In the genomic region with DNA sequence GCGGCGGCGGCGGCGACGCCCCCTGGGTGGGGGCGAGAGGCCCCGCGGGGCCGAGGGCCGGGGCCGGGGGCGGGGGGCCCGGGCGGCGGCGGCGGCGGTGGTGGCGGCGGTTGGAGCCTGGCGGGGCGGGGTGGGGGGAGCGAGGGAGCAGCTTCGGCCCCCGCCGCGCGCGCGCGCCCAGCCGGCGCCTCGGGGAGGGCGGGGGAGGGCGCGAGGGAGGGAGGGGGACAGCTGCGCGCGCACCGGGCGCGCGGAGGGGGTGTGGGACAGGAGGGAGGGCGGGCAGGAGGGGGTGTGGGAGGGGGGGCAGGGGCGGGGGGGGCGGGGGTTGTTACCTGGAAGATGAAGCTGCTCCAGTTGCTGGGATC, we compare ENCODE assay signal across 7 mouse cellular contexts. TPM values are rescaled to one million over a fixed set of nuclear protein-coding genes. Genes with fewer than 3 reads are reported as not detected.
DNase-seq lines count a peak whose midpoint lies in the region; ATAC-seq and TF ChIP-seq lines count a peak whose summit lies in the region.

No protein-coding gene starts in this region.

- no peak for TF ChIP-seq CTCF in lung, postnatal 0 days (IDR thresholded peaks at IDR 0.05)

- peaks cover 17% of the 10 kb centered on the region; the same call in 1 of the 2 replicates for H3K4me1 ChIP-seq in lung, postnatal 0 days (ENCODE audit: insufficient read depth, low read depth, low read length)
- peaks cover 44% of the 10 kb centered on the region for H3K4me1 ChIP-seq in embryonic facial prominence, embryonic 13.5 days
- H3K4me1 ChIP-seq in hindbrain, embryonic 15.5 days (replicated peaks): peaks cover 47% of the 10 kb centered on the region
- peaks cover 49% of the 10 kb centered on the region for H3K4me1 ChIP-seq in midbrain, embryonic 13.5 days (replicated peaks)

- peak overlapping the region; percentile 79 for H3K9ac ChIP-seq in lung, postnatal 0 days (replicated peaks; ENCODE audit: low read depth)
- peak overlapping the region; percentile 99 for H3K9ac ChIP-seq in embryonic facial prominence, embryonic 13.5 days
- H3K9ac ChIP-seq in hindbrain, embryonic 15.5 days: peak overlapping the region; percentile 89
- peak overlapping the region; percentile 100 for H3K9ac ChIP-seq in midbrain, embryonic 13.5 days (replicated peaks)

- peak; percentile 25 for ATAC-seq in lung, postnatal 0 days
- ATAC-seq in embryonic facial prominence, embryonic 13.5 days (ENCODE audit: insufficient number of reproducible peaks, insufficient read depth, low FRiP score, low TSS enrichment, low read depth): no peak; the same call in 1 of the 2 replicates
- ATAC-seq in hindbrain, embryonic 15.5 days (ENCODE audit: low FRiP score, low read depth): no peak
- no peak for ATAC-seq in midbrain, embryonic 13.5 days

- peak overlapping the region; percentile 92 for H3K4me3 ChIP-seq in lung, postnatal 0 days (ENCODE audit: low read depth, low read length)
- H3K4me3 ChIP-seq in embryonic facial prominence, embryonic 13.5 days: peak overlapping the region; percentile 72
- H3K4me3 ChIP-seq in hindbrain, embryonic 15.5 days: peak overlapping the region; percentile 74
- H3K4me3 ChIP-seq in midbrain, embryonic 13.5 days (replicated peaks): peak overlapping the region; percentile 96

- WGBS in lung, postnatal 0 days: no CpG with 5 or more reads among the region's 48 CpGs
- 2% methylated on average over 14 of the region's 48 CpGs for WGBS in embryonic facial prominence, embryonic 13.5 days
- no CpG with 5 or more reads among the region's 48 CpGs for WGBS in hindbrain, embryonic 15.5 days
- 3% methylated on average over 14 of the region's 48 CpGs for WGBS in midbrain, embryonic 13.5 days

- H3K36me3 ChIP-seq in lung, postnatal 0 days (ENCODE audit: insufficient read depth, low read length): no peaks in the 10 kb centered on the region; the same call in 1 of the 2 replicates
- peaks cover 57% of the 10 kb centered on the region for H3K36me3 ChIP-seq in embryonic facial prominence, embryonic 13.5 days
- H3K36me3 ChIP-seq in hindbrain, embryonic 15.5 days: peaks cover 14% of the 10 kb centered on the region
- H3K36me3 ChIP-seq in midbrain, embryonic 13.5 days: peaks cover 31% of the 10 kb centered on the region

- no peak for TF ChIP-seq EP300 in lung, postnatal 0 days (IDR thresholded peaks at IDR 0.05)

- no peaks in the 10 kb centered on the region for H3K9me3 ChIP-seq in lung, postnatal 0 days (ENCODE audit: low read length)
- no peaks in the 10 kb centered on the region for H3K9me3 ChIP-seq in embryonic facial prominence, embryonic 13.5 days
- no peaks in the 10 kb centered on the region for H3K9me3 ChIP-seq in hindbrain, embryonic 15.5 days
- H3K9me3 ChIP-seq in midbrain, embryonic 13.5 days: no peaks in the 10 kb centered on the region

- peak overlapping the region; percentile 94 for H3K4me2 ChIP-seq in lung, postnatal 0 days (replicated peaks; ENCODE audit: low read depth, low read length)
- peak overlapping the region; percentile 97 for H3K4me2 ChIP-seq in embryonic facial prominence, embryonic 13.5 days
- H3K4me2 ChIP-seq in hindbrain, embryonic 15.5 days: peak overlapping the region; percentile 89
- H3K4me2 ChIP-seq in midbrain, embryonic 13.5 days (replicated peaks): peak overlapping the region; percentile 96

- no peaks in the 10 kb centered on the region for H3K27me3 ChIP-seq in lung, postnatal 0 days (replicated peaks; ENCODE audit: insufficient read depth, low read length)
- H3K27me3 ChIP-seq in embryonic facial prominence, embryonic 13.5 days: no peaks in the 10 kb centered on the region
- no peaks in the 10 kb centered on the region for H3K27me3 ChIP-seq in hindbrain, embryonic 15.5 days
- H3K27me3 ChIP-seq in midbrain, embryonic 13.5 days: no peaks in the 10 kb centered on the region

- no peak for DNase-seq in lung, postnatal 0 days (ENCODE audit: low spot score)
- no peak for DNase-seq in lung, postnatal 4 days
- peak; percentile 94 for DNase-seq in thymus, postnatal 4 days
- no peak for DNase-seq in layer of hippocampus, adult 9-10 months (ENCODE audit: low spot score)

- peak overlapping the region; percentile 96 for H3K27ac ChIP-seq in lung, postnatal 0 days (ENCODE audit: low read length)
- H3K27ac ChIP-seq in embryonic facial prominence, embryonic 13.5 days: peak overlapping the region; percentile 99
- peak overlapping the region; percentile 98 for H3K27ac ChIP-seq in hindbrain, embryonic 15.5 days (replicated peaks)
- H3K27ac ChIP-seq in midbrain, embryonic 13.5 days: peak overlapping the region; percentile 100

RNA-seq across cellular contexts. Expression of gene Maz, which starts 0.2 kb away (rescaled TPM):
- polyA plus RNA-seq in lung, postnatal 0 days (2015; fragmentation: Nextera tagmentation; extraction: Ambion mirVana): 36.1 and 37.0 TPM in 2 replicates
- polyA plus RNA-seq in embryonic facial prominence, embryonic 13.5 days (2015; fragmentation: Nextera tagmentation; extraction: Ambion mirVana): 63.6 and 73.0 TPM in 2 replicates
- polyA plus RNA-seq in hindbrain, embryonic 15.5 days (2015; fragmentation: Nextera tagmentation; extraction: Ambion mirVana): 84.0 and 87.3 TPM in 2 replicates
- 58.2 and 72.5 TPM in 2 replicates for polyA plus RNA-seq in midbrain, embryonic 13.5 days (2015; fragmentation: Nextera tagmentation; extraction: Ambion mirVana)

RNA-seq across cellular contexts. Expression of gene Prrt2, which starts 5.6 kb away (rescaled TPM):
- polyA plus RNA-seq in lung, postnatal 0 days (2015; fragmentation: Nextera tagmentation; extraction: Ambion mirVana): 1.0 and 1.3 TPM in 2 replicates
- 13.1 and 16.9 TPM in 2 replicates for polyA plus RNA-seq in embryonic facial prominence, embryonic 13.5 days (2015; fragmentation: Nextera tagmentation; extraction: Ambion mirVana)
- polyA plus RNA-seq in hindbrain, embryonic 15.5 days (2015; fragmentation: Nextera tagmentation; extraction: Ambion mirVana): 54.2 and 62.4 TPM in 2 replicates
- 10.8 and 11.9 TPM in 2 replicates for polyA plus RNA-seq in midbrain, embryonic 13.5 days (2015; fragmentation: Nextera tagmentation; extraction: Ambion mirVana)

RNA-seq across cellular contexts. Expression of gene Gm42742, which starts 5.7 kb away (rescaled TPM):
- 28.5 and 29.3 TPM in 2 replicates for polyA plus RNA-seq in lung, postnatal 0 days (2015; fragmentation: Nextera tagmentation; extraction: Ambion mirVana)
- 83.4 and 89.6 TPM in 2 replicates for polyA plus RNA-seq in embryonic facial prominence, embryonic 13.5 days (2015; fragmentation: Nextera tagmentation; extraction: Ambion mirVana)
- 63.3 and 77.5 TPM in 2 replicates for polyA plus RNA-seq in hindbrain, embryonic 15.5 days (2015; fragmentation: Nextera tagmentation; extraction: Ambion mirVana)
- polyA plus RNA-seq in midbrain, embryonic 13.5 days (2015; fragmentation: Nextera tagmentation; extraction: Ambion mirVana): 72.0 and 73.9 TPM in 2 replicates

RNA-seq across cellular contexts. Expression of gene Pagr1a, which starts 9.4 kb away (rescaled TPM):
- polyA plus RNA-seq in lung, postnatal 0 days (2015; fragmentation: Nextera tagmentation; extraction: Ambion mirVana): 20.7 and 28.3 TPM in 2 replicates
- 50.4 and 53.7 TPM in 2 replicates for polyA plus RNA-seq in embryonic facial prominence, embryonic 13.5 days (2015; fragmentation: Nextera tagmentation; extraction: Ambion mirVana)
- 28.1 and 46.9 TPM in 2 replicates for polyA plus RNA-seq in hindbrain, embryonic 15.5 days (2015; fragmentation: Nextera tagmentation; extraction: Ambion mirVana)
- 39.8 and 40.8 TPM in 2 replicates for polyA plus RNA-seq in midbrain, embryonic 13.5 days (2015; fragmentation: Nextera tagmentation; extraction: Ambion mirVana)

RNA-seq across cellular contexts. Expression of gene Pagr1b, which starts 10.3 kb away (rescaled TPM):
- polyA plus RNA-seq in lung, postnatal 0 days (2015; fragmentation: Nextera tagmentation; extraction: Ambion mirVana): 1.00 and 1.1 TPM in 2 replicates
- 0.47 TPM in 1 of 2 replicates, not detected in the other for polyA plus RNA-seq in embryonic facial prominence, embryonic 13.5 days (2015; fragmentation: Nextera tagmentation; extraction: Ambion mirVana)
- polyA plus RNA-seq in hindbrain, embryonic 15.5 days (2015; fragmentation: Nextera tagmentation; extraction: Ambion mirVana): 0.28 TPM in 1 of 2 replicates, not detected in the other
- 0.30 TPM in 1 of 2 replicates, not detected in the other for polyA plus RNA-seq in midbrain, embryonic 13.5 days (2015; fragmentation: Nextera tagmentation; extraction: Ambion mirVana)
